Mouse (Mus musculus) ES-Bruce4 (cell line): ENCODE results near the gene Unc5cl. TPM values are rescaled to one million over a fixed set of nuclear protein-coding genes. Genes with fewer than 3 reads are reported as not detected.
A peak's percentile ranks its signal among the peaks of the same experiment; 100 is the strongest.

Experiments
- H3K27ac ChIP-seq: 2 replicates; pipeline ENCODE4 v1.5.1; 2012; ENCODE audit warnings: low read length, inconsistent platforms; ENCODE audit not compliant: insufficient read depth
- H3K27me3 ChIP-seq: 2 replicates; pipeline ENCODE4 v1.6.1; 2012; ENCODE audit warnings: mild to moderate bottlenecking, low read length, inconsistent platforms; ENCODE audit not compliant: control insufficient read depth, poor library complexity, insufficient read depth, severe bottlenecking
- H3K36me3 ChIP-seq: 2 replicates; pipeline ENCODE4 v1.6.1; 2012; ENCODE audit warnings: inconsistent platforms, mild to moderate bottlenecking, low read length, moderate library complexity; ENCODE audit not compliant: control insufficient read depth, poor library complexity, insufficient read depth, severe bottlenecking
- H3K4me1 ChIP-seq: one replicate; pipeline ENCODE4 v1.8.1; 2011; ENCODE audit warnings: low read length; ENCODE audit not compliant: control insufficient read depth, insufficient read depth
- H3K4me3 ChIP-seq: 2 replicates; pipeline ENCODE4 v1.5.1; 2011; ENCODE audit warnings: low read depth, mild to moderate bottlenecking, low read length
- H3K9ac ChIP-seq: 2 replicates; pipeline ENCODE4 v1.6.1; 2012; ENCODE audit warnings: low read depth, mild to moderate bottlenecking, inconsistent platforms; ENCODE audit not compliant: poor library complexity, severe bottlenecking
- H3K9me3 ChIP-seq: replicated peaks from 2 replicates; pipeline ENCODE4 v1.6.1; 2012; ENCODE audit warnings: mild to moderate bottlenecking, low read length, inconsistent platforms; ENCODE audit not compliant: control insufficient read depth, poor library complexity, insufficient read depth, severe bottlenecking
- CTCF ChIP-seq: IDR thresholded peaks from one replicate; pipeline ENCODE4 v1.8.1; 2011; ENCODE audit warnings: low read depth, low read length
- EP300 ChIP-seq: IDR thresholded peaks from 2 replicates; pipeline ENCODE4 v1.6.1; 2011; ENCODE audit warnings: low read depth, low read length; ENCODE audit not compliant: insufficient read depth
- POLR2A ChIP-seq: IDR thresholded peaks from one replicate; pipeline ENCODE4 v1.8.1; 2011; ENCODE audit warnings: low read length; ENCODE audit not compliant: insufficient read depth
- polyA plus RNA-seq: library from polyadenylated mRNA; stranded (reverse); fragments of >200 nt; gene quantifications from 2 replicates; pipeline ENCODE4 v1.2.4, GENCODE M21; 2011; ENCODE audit warnings: low read depth; ENCODE audit not compliant: missing spikeins, insufficient read depth, insufficient read length

The Unc5cl gene
- polyA plus RNA-seq, 1 experiment = 0.90 TPM

DNA sequence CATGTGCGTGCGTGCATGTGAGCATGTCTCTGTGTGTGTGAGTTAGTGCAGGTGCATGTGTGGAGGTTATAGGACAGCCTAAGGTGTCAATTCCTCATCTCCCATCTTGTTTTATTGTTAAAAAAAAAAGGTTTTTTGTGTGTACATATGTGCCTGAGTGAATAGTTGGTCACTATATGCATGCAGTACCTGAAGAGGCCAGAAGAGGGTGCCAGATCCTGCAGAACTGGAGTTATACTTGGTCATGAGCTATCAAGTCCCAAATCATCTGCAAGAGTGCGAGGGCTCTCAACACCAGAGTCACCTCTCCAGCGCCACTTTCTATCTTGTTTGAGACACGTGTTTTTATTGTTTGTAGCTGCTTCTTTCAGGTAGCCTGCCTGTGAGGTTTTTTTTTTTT, 83.6 kb downstream of the Unc5cl start:
- H3K9ac ChIP-seq = no peak overlapping the region
- H3K4me3 ChIP-seq = no peak overlapping the region
- H3K36me3 ChIP-seq = no peaks in the 10 kb centered on the region
- no peaks in the 10 kb centered on the region for H3K27me3 ChIP-seq
- H3K4me1 ChIP-seq = no peaks in the 10 kb centered on the region
- H3K27ac ChIP-seq = no peak overlapping the region
- no peak for TF ChIP-seq POLR2A
- no peak for TF ChIP-seq EP300
- peak; percentile 12 for TF ChIP-seq CTCF
- no peaks in the 10 kb centered on the region for H3K9me3 ChIP-seq

DNA sequence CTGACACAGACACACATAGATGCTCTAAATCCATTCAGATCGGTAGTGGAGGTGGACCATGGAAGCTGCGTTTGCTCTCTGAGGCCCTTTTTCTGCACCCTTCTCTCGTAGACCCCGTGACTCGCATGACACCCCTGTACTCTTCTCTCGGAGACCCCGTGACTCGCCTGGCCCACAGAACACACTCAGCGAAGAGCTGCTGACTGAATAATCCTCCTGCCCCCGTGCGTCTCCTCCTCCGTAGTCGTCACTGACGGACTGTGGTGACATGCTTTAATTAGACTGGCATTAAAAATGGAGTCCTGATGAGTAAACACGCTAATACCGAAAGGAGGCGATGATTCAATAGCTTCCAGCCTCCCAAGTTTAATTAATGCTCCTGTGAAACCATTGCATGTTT, 84.6 kb downstream of the Unc5cl start:
- no peaks in the 10 kb centered on the region for H3K27me3 ChIP-seq
- H3K9me3 ChIP-seq = no peaks in the 10 kb centered on the region
- H3K4me3 ChIP-seq = no peak overlapping the region
- H3K4me1 ChIP-seq = no peaks in the 10 kb centered on the region
- no peak overlapping the region for H3K27ac ChIP-seq
- TF ChIP-seq POLR2A (no peak), EP300 (no peak), CTCF (no peak)
- no peak overlapping the region for H3K9ac ChIP-seq
- no peaks in the 10 kb centered on the region for H3K36me3 ChIP-seq

GRCm38 (mm10) chr17:48542733-48543132, 88.0 kb downstream of the Unc5cl start:
- H3K36me3 ChIP-seq = no peaks in the 10 kb centered on the region
- no peak overlapping the region for H3K4me3 ChIP-seq
- H3K4me1 ChIP-seq = no peaks in the 10 kb centered on the region
- H3K27ac ChIP-seq = no peak overlapping the region
- TF ChIP-seq POLR2A = no peak
- no peak for TF ChIP-seq CTCF
- no peak for TF ChIP-seq EP300
- no peaks in the 10 kb centered on the region for H3K27me3 ChIP-seq
- H3K9ac ChIP-seq = no peak overlapping the region
- H3K9me3 ChIP-seq = no peaks in the 10 kb centered on the region

- H3K9me3 ChIP-seq = no peaks in the 10 kb centered on the region
- no peak for TF ChIP-seq CTCF
- TF ChIP-seq POLR2A = no peak
- TF ChIP-seq EP300 = no peak
- H3K4me3 ChIP-seq = no peak overlapping the region
- H3K9ac ChIP-seq = no peak overlapping the region
- H3K4me1 ChIP-seq = no peaks in the 10 kb centered on the region
- no peaks in the 10 kb centered on the region for H3K27me3 ChIP-seq
- H3K27ac ChIP-seq = no peak overlapping the region
- H3K36me3 ChIP-seq = no peaks in the 10 kb centered on the region
Measured at GRCm38 (mm10) chr17:48543301-48543765, 88.6 kb downstream of the Unc5cl start.

DNA sequence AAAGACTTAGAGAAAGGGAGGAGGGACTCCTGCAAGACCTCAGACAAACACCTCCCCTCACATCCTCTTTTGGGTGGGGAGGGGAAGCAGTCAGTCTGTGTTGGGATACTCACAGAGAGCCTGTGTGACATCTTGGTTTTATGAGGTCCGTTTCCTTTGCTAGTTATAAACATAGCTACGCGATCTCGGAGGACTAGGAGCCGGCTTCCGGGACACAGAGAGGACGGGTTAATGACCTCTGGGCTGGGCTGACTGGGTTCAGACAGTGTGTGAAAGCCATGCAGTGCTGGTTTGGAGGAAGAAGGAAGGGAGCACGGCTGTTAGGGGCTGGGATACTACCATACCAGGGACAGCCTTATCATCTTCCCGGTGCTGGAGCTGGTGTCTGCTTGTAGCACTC, 90.0 kb downstream of the Unc5cl start:
- H3K27ac ChIP-seq = no peak overlapping the region
- H3K4me3 ChIP-seq = no peak overlapping the region
- H3K4me1 ChIP-seq = no peaks in the 10 kb centered on the region
- no peaks in the 10 kb centered on the region for H3K27me3 ChIP-seq
- H3K9me3 ChIP-seq = no peaks in the 10 kb centered on the region
- TF ChIP-seq CTCF (no peak), EP300 (no peak), POLR2A (no peak)
- no peaks in the 10 kb centered on the region for H3K36me3 ChIP-seq
- no peak overlapping the region for H3K9ac ChIP-seq

DNA sequence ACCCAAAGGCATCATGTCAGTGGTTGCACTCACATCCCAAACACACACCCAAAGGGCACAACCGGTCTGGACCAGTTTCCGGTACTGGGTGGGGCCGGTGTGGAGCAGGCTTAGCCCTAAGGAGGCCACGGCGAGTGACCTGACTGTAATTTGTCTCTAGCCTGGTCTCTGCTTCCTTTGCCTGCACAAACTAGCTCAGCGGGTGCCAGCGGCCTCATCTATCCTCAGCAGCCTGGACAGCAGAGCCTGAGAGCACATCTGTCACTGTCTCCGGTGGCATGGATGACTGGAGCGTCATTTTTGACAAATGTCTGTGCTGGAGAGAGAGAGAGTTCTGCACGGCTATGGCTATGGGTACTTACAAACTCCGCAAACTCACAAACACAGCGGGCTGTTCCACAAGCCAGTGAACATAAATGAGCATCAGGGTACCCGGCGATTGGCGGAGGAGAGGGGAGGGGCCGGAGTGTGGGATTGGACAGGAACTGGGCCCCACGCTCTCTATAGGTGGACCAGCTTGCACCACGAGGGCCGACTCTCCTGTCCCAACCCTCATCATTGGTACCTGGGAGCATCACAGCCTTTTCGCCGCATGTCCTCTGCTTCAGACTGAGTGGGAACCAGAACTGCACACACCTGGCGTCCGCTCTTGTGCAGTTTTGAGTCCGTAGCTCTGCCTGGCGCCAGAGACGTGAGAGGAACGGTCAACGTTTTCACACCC, 90.7 kb downstream of the Unc5cl start:
- H3K4me1 ChIP-seq = no peaks in the 10 kb centered on the region
- TF ChIP-seq CTCF (no peak), POLR2A (no peak), EP300 (no peak)
- H3K36me3 ChIP-seq = no peaks in the 10 kb centered on the region
- H3K4me3 ChIP-seq = peak overlapping the region; percentile 10; the same call in 1 of the 2 replicates
- H3K9me3 ChIP-seq = no peaks in the 10 kb centered on the region
- H3K27ac ChIP-seq = no peak overlapping the region
- H3K9ac ChIP-seq = no peak overlapping the region
- H3K27me3 ChIP-seq = no peaks in the 10 kb centered on the region
